Mouse (Mus musculus) forebrain, embryonic 11.5 days (tissue): ENCODE data around the gene Gm10309. TPM values are rescaled to one million over a fixed set of nuclear protein-coding genes. Genes with fewer than 3 reads are reported as not detected.
"Not testable (repeated sequence)": the region's sequence is repeated elsewhere in the genome, so short reads cannot be mapped to it uniquely, and the experiment has no call there.

Source experiments
- ATAC-seq: fragments of 200-750 bp; cut with Nextera tagmentation; replicated peaks from 2 replicates; pipeline ENCODE4 v1.8.0; 2017; ENCODE audit warnings: moderate TSS enrichment; ENCODE audit not compliant: low FRiP score
- DNase-seq: peaks from one replicate; pipeline ENCODE4 v3.0.0-alpha.2; 2017; ENCODE audit warnings: low spot score
- H3K27ac ChIP-seq: fragments of 300-500 bp; sonication (generic); 2 replicates; pipeline ENCODE4 v1.5.1; 2014; ENCODE audit warnings: low read depth, low read length
- H3K27me3 ChIP-seq: fragments of 300-500 bp; sonication (generic); 2 replicates; pipeline ENCODE4 v1.6.1; 2014; ENCODE audit warnings: mild to moderate bottlenecking, low read length, mixed read lengths; ENCODE audit not compliant: control insufficient read depth, insufficient read depth
- H3K36me3 ChIP-seq: fragments of 300-500 bp; sonication (generic); 2 replicates; pipeline ENCODE4 v1.6.1; 2014; ENCODE audit warnings: mild to moderate bottlenecking, low read length, moderate library complexity, mixed read lengths; ENCODE audit not compliant: control insufficient read depth, insufficient read depth
- H3K4me1 ChIP-seq: fragments of 300-500 bp; sonication (generic); replicated peaks from 2 replicates; pipeline ENCODE4 v1.6.1; 2014; ENCODE audit warnings: low read length, mixed read lengths; ENCODE audit not compliant: control insufficient read depth, insufficient read depth
- H3K4me2 ChIP-seq: fragments of 300-500 bp; sonication (generic); 2 replicates; pipeline ENCODE4 v1.6.1; 2014; ENCODE audit warnings: low read depth, mild to moderate bottlenecking, low read length, moderate library complexity, mixed read lengths; ENCODE audit not compliant: severe bottlenecking
- H3K4me3 ChIP-seq: fragments of 300-500 bp; sonication (generic); 2 replicates; pipeline ENCODE4 v1.5.1; 2014; ENCODE audit warnings: low read depth, low read length
- H3K9ac ChIP-seq: fragments of 300-500 bp; sonication (generic); 2 replicates; pipeline ENCODE4 v1.6.1; 2014; ENCODE audit warnings: low read length
- H3K9me3 ChIP-seq: fragments of 300-500 bp; sonication (generic); 2 replicates; pipeline ENCODE4 v1.6.1; 2016; ENCODE audit warnings: low read length, mixed read lengths; ENCODE audit not compliant: control insufficient read depth
- WGBS: fragments of 180-500 bp; shearing (Covaris S2); extraction: QIAGEN DNeasy Blood & Tissue Kit; methylation state at CpG from one replicate; pipeline ENCODE4 v1.1.7; 2014; 5-methylcytosine and 5-hydroxymethylcytosine counted together
- polyA plus RNA-seq: library from polyadenylated mRNA; unstranded; fragments of >200 nt; fragmentation: Nextera tagmentation; extraction: Ambion mirVana; gene quantifications from 2 replicates; pipeline ENCODE4 v1.2.1, GENCODE M21; 2014

The Gm10309 gene
- polyA plus RNA-seq, 1 experiment from 2014 or later: 0.24 TPM

DNA sequence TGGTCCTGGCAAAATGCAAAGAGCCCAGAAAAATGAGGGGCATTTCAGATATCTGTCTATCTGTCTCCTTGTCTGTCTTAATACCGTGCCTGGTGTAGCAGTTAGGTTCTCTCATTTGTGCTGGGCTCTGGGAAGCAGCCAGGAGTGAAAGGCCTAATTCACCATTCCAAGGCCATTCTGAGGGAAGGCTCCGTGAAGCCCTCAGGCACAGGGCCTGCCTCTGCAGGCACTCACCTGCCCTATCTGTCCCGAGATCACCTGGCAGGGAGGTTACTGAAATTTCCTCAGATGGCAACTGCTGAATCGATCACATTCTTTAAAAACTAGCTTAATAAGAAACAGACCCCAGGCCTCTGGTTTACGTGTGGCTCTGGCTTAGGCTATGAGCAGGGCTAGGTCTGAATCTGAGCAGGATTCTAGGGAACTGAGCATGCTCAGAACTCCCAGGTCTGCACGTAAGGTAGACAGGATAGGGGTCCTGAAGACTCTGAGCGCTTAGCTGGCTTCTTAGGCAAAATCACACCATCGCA is 11.1 kb downstream of the Gm10309 start:
- Histone ChIP-seq H3K4me1 (no peaks in the 10 kb centered on the region), H3K27ac (no peak overlapping the region), H3K9me3 (no peaks in the 10 kb centered on the region), H3K4me2 (no peak overlapping the region), H3K9ac (no peak overlapping the region), H3K27me3 (no peaks in the 10 kb centered on the region), H3K4me3 (no peak overlapping the region), H3K36me3 (no peaks in the 10 kb centered on the region)
- DNase-seq (no peak), ATAC-seq (no peak)
- WGBS: 89% methylated on average over 8 of the region's 8 CpGs

DNA sequence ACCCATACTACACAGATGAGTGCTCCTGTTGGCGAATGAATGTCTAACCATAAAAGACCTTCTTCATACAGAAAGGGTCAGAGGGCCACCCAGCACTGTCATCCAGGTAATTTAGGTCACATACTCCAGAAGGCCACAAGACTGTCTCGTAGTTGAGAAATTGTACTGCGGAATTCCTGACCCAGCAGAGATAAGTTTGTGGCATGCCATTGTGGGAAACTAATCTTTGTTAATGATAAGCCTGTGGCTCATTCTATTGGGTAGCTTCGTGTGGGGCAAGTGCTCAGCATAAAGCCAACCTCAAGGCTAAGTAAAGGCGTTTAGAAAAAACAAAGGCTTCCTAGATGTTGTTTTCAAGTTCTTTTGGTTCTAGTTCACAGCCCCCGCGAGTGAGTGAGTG is 12.7 kb downstream of the Gm10309 start:
- ATAC-seq (no peak), DNase-seq (no peak)
- Histone ChIP-seq H3K4me2 (no peak overlapping the region), H3K27ac (no peak overlapping the region), H3K9ac (no peak overlapping the region), H3K27me3 (no peaks in the 10 kb centered on the region), H3K9me3 (no peaks in the 10 kb centered on the region), H3K4me3 (no peak overlapping the region), H3K36me3 (no peaks in the 10 kb centered on the region), H3K4me1 (no peaks in the 10 kb centered on the region)
- 87% methylated on average over 7 of the region's 7 CpGs for WGBS

DNA sequence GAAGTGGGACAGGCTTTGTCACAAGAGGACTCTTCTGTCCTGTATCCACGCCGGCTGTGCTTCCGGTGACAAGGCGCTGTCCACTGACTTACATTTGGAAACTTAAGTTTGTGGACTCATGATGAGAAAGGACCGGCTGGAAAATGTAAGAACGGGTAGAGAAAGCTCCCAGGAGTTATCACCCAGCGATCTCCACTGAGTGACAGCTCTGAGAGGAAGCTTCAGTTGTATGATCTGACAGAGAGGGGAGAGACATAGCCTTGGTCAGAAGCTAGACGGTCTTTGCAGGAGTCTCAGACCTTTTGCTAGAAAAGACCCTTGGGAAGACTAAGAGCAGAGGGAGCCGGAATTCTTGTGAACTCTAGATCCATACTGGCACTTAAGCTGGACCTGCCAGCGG is 15.2 kb downstream of the Gm10309 start:
- no peaks in the 10 kb centered on the region for H3K27me3 ChIP-seq
- no peak for DNase-seq
- H3K9me3 ChIP-seq: no peaks in the 10 kb centered on the region
- WGBS: 90% methylated on average over 10 of the region's 10 CpGs
- no peak overlapping the region for H3K4me2 ChIP-seq
- no peak for ATAC-seq
- no peaks in the 10 kb centered on the region for H3K4me1 ChIP-seq
- no peaks in the 10 kb centered on the region for H3K36me3 ChIP-seq
- H3K4me3 ChIP-seq: no peak overlapping the region
- no peak overlapping the region for H3K9ac ChIP-seq
- no peak overlapping the region for H3K27ac ChIP-seq

DNA sequence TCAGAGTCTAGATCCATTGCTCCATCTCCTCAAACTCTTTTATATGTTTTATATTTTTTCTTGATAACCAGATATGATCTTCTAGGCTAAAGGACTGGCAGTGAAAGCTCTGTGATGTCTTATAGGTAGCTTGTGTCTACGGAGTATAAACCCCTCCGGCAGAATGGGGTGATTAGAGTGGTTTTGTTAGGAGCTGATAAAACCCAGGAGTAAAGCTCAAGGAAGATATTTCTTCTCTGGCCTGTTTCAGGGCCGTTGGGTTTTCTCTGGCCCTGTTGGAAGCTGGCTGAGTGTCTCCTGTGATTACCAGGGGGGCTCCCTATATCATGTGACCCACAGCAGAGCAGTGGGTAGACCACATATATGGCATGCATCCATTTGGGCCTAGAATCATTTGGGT is 17.6 kb downstream of the Gm10309 start:
- H3K36me3 ChIP-seq: no peaks in the 10 kb centered on the region
- no peaks in the 10 kb centered on the region for H3K27me3 ChIP-seq
- H3K9me3 ChIP-seq: no peaks in the 10 kb centered on the region
- H3K4me3 ChIP-seq: no peak overlapping the region
- no peak overlapping the region for H3K27ac ChIP-seq
- H3K4me2 ChIP-seq: no peak overlapping the region
- 81% methylated on average over 3 of the region's 3 CpGs for WGBS
- no peak overlapping the region for H3K9ac ChIP-seq
- ATAC-seq (no peak), DNase-seq (no peak)
- H3K4me1 ChIP-seq: no peaks in the 10 kb centered on the region

DNA sequence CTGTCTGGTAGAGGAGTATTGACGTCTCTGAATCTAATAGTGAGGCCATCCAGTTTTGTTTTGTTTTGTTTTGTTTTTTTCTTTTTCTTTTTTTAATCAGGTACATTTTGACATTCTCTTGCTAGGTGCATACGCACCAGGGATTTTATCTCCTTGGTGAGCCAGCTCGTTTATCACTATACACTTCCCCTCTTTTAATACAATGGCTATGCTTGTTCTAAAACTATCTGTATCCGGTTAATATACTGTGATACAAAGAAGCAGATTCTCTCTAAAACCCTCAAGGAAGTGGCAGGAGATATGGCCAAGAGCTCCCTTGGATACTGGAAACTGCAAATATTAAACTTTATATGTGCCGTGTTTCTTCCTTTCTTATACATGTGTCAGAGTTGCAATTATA is 18.4 kb downstream of the Gm10309 start:
- Histone ChIP-seq H3K9ac (no peak overlapping the region), H3K27me3 (no peaks in the 10 kb centered on the region), H3K36me3 (no peaks in the 10 kb centered on the region), H3K27ac (no peak overlapping the region), H3K4me2 (no peak overlapping the region), H3K4me3 (no peak overlapping the region), H3K4me1 (no peaks in the 10 kb centered on the region), H3K9me3 (no peaks in the 10 kb centered on the region)
- ATAC-seq (no peak), DNase-seq (no peak)
- WGBS: 90% methylated on average over 5 of the region's 5 CpGs

DNA sequence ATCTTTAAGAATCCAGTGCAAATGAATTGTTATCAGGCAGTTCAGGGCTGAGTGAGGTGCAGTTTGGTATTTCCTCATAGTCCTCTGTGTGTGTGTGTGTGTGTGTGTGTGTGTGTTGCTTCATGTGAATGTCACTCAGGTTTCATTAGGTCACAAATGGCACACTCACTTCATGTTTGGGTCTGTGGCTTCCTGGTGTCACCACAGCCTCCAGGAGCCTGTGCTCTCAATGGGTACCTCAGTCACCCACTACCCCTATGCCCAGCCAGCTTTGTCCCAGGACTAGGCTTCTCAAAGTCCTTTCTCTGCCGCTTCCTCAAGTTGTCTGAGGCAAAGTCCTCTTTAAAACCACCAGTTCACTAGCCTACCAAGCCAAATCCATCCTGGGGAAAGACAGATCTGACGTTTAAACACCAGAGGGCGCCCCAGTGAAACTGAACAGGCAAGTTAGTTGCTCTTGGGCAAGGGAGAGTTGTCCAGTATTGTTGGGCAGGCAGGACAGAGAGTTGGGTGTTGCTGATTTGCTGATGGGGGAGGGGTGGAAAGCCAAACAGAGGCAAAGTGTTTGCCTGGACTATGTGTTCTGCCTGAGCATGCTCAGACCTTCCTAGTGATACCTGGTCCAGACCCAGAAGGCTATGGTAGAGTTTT is 20.8 kb downstream of the Gm10309 start:
- Histone ChIP-seq H3K36me3 (no peaks in the 10 kb centered on the region), H3K9me3 (no peaks in the 10 kb centered on the region), H3K27ac (no peak overlapping the region), H3K27me3 (no peaks in the 10 kb centered on the region), H3K4me2 (no peak overlapping the region), H3K9ac (no peak overlapping the region), H3K4me1 (no peaks in the 10 kb centered on the region), H3K4me3 (no peak overlapping the region)
- ATAC-seq (0 out of 2 replicates have a peak, but pooled peaks have one; percentile 21), DNase-seq (peak; percentile 81)
- 12% methylated on average over 3 of the region's 3 CpGs for WGBS

DNA sequence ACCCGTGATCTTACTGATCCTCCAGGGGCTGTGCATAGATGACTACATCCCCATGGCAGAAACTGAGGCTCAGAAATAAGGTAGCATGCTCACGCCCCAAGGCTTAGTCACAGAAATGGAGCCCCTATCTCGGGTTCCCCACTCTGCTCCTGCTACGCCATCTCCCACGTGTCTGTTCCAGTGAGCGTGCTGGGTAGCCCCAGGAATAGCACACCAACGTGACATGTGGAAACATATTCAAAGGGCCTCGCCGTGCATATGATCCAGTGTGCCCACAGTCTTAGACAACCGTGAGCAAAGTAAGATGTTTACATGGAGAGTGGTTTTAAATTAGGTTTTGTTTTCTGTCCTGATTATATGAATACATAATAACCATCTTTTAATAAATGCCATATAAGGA is 22.4 kb downstream of the Gm10309 start:
- ATAC-seq (no peak), DNase-seq (no peak)
- H3K27me3 ChIP-seq: no peaks in the 10 kb centered on the region
- H3K27ac ChIP-seq: no peak overlapping the region
- H3K36me3 ChIP-seq: no peaks in the 10 kb centered on the region
- H3K9me3 ChIP-seq: no peaks in the 10 kb centered on the region
- no peak overlapping the region for H3K4me2 ChIP-seq
- 91% methylated on average over 10 of the region's 10 CpGs for WGBS
- H3K9ac ChIP-seq: no peak overlapping the region
- H3K4me3 ChIP-seq: no peak overlapping the region
- no peaks in the 10 kb centered on the region for H3K4me1 ChIP-seq

DNA sequence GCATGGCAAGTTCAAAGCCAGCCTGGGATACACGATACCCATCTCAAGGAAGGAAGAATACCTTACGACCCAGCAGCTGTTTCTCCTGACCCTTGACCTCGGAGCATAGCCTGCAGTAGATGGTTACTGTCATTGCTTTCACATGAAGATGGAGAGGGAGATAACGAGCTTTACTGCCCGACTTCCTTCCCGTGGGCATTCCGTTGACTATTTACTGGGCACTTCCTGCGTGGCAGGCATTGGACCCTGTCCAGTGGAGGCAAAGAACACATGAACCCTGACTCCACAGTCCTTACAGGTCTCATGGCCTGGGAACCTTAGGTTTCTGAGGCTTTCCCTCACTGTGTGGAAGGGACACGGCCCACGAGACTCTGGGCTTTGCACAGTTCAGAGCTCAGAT is 25.6 kb downstream of the Gm10309 start:
- H3K27me3 ChIP-seq: no peaks in the 10 kb centered on the region
- no peaks in the 10 kb centered on the region for H3K9me3 ChIP-seq
- H3K4me2 ChIP-seq: no peak overlapping the region
- no peaks in the 10 kb centered on the region for H3K4me1 ChIP-seq
- no peak overlapping the region for H3K9ac ChIP-seq
- H3K27ac ChIP-seq: no peak overlapping the region
- no peak overlapping the region for H3K4me3 ChIP-seq
- 82% methylated on average over 10 of the region's 10 CpGs for WGBS
- ATAC-seq: no peak
- H3K36me3 ChIP-seq: no peaks in the 10 kb centered on the region
- DNase-seq: no peak

DNA sequence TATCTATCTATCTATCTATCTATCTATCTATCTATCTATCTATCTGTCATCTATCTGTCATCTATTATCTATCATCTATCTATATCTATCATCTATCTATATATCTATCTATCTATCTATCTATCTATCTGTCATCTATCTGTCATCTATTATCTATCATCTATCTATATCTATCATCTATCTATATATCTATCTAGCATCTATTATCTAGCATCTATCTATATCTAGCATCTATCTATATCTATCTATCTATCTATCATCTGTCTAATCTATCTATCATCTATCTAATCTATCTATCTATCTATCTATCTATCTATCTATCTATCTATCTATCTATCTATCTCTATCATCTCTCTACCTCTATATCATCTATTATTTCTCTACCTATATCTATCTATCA is 27.6 kb downstream of the Gm10309 start:
- DNase-seq, H3K4me2 ChIP-seq, H3K9ac ChIP-seq, H3K27me3 ChIP-seq, H3K4me1 ChIP-seq, ATAC-seq, H3K4me3 ChIP-seq, H3K36me3 ChIP-seq, H3K9me3 ChIP-seq: not testable (repeated sequence)
- peak overlapping the region; percentile 59; the same call in 1 of the 2 replicates for H3K27ac ChIP-seq
